Mouse (Mus musculus): ENCODE data around the gene Gm17349.

Gm17349 gene

DNA sequence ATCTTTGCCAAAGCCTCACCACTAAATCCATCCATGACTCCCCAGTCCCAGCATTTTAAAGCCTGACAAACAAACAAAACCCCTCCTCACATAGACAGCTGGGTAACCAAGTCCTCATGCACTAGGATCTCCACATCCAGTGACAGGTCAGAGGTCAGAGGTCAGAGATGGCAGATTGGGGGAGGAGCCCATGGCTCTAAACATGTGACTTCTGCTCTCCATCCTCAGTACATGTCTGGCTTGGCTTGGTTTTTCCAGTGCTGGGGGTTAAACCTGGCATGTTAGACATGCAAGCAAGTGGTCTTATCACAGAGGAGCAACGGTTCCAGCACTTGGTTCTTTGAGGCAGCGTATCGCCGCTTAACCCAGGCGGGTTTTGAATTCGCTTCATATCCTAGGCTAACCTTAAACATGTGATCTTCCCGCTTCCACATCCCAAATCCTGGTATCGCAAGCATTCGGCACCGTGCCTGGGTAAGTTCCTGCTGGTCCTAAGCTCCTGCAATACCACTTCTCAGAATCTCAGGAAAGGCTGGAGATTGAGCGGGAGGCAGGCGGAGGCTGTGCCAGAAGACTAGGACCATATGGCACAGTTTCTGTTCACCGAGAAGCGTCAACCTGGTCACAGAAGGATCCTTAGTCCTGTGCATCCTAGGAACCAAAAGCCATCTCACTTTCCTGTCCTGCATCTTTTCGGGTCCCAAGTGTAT, 44.0 kb downstream of the Gm17349 start:
- DNase-seq (ENCODE audit: low read depth) = no peak

DNA sequence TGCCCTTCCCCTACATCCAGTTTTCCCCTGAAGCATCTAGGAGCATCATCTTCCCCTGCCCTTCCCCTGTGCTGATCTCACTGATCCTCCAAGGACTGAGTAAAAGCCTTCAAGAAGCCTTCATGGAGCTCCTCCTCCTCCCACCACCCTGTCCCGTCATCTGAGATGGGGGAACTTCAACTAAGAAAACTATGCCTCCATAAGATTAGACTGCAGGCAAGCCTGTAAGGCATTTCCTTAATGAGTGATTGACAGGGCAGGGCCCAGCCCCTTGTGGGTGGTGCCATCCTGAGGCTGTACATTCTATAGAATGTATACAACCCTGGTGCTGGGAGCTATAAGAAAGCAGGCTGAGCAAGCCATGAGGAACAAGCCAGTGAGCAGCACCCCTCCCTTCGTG, 46.9 kb downstream of the Gm17349 start:
- DNase-seq (ENCODE audit: low read depth) = no peak

DNA sequence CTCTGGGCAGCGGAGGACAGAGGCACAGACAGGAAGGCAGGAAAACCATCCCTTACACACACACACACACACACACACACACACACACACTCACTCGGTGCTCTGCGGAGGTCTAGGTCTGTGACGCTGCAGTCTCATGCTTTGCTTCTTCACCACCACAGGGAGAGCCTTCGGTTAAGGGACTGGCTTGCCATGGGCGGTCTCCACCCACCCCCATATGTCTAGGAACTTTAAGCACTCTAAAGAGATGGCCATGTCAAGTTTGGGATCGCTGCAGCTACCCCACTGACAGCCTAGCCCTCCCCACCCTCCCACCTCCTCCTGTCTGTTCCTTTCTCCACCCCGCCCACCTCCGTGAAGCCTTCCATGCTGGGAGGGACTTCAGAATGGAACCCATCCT, 49.3 kb downstream of the Gm17349 start:
- no peak for DNase-seq (ENCODE audit: low read depth)

DNA sequence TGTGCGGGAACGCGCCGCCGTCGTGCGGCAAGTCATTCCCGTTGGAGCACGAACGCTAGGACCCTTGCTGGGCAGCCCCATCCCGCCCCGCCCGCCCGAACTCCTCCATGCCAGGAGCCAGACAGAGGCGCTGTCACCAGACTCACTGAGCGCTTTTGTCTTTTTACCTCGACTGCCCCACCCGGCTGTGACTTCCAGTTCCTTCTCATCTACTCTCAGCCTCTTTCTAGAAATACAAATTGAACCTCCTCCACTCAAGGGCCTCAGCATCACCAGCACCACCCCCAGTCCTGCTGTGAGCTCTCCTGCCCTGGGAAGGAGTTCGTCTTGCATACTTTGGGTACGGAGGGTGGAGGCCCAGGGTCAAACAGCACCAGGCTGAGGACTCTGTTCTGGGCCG, 51.4 kb downstream of the Gm17349 start:
- DNase-seq (ENCODE audit: low read depth) = no peak

DNA sequence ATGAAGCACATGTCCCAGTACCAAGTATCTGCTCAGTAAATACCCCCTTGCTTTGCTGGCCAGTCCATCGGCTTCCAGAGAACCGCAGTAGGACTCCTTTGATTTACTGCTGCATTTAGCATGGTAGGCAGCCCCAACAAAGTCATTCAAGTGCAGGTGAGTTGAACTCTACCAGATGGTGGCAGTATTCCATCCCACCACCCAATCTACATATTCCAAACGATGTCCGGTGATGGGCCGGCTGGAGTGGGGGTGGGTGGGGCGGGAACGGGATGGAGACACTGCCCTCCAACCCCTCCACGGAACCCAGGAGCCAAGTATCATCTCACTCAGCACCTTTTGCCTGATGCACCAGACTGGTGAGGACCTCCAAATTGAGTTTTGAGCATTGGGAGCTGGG, 52.0 kb downstream of the Gm17349 start:
- no peak for DNase-seq (ENCODE audit: low read depth)

All from NIH3T3 (cell line).